Mouse (Mus musculus) limb, embryonic 14.5 days (tissue): Measurements from ENCODE around the gene 4933411K16Rik. TPM values are rescaled to one million over a fixed set of nuclear protein-coding genes. Genes with fewer than 3 reads are reported as not detected.
A peak's percentile ranks its signal among the peaks of the same experiment; 100 is the strongest.

Experiments
- ATAC-seq: fragments of 200-750 bp; cut with Nextera tagmentation; 2 replicates; pipeline ENCODE4 v1.8.0; 2017; ENCODE audit warnings: low read depth, moderate number of reproducible peaks, moderate TSS enrichment; ENCODE audit not compliant: low FRiP score
- DNase-seq: peaks from one replicate; pipeline ENCODE4 v3.0.0-alpha.2; 2015; ENCODE audit warnings: low spot score
- H3K27ac ChIP-seq: fragments of 300-500 bp; sonication (generic); replicated peaks from 2 replicates; pipeline ENCODE4 v1.5.1; 2014; ENCODE audit warnings: low read depth, mild to moderate bottlenecking, low read length, moderate library complexity, mixed read lengths
- H3K27me3 ChIP-seq: fragments of 300-500 bp; sonication (generic); 2 replicates; pipeline ENCODE4 v1.6.1; 2014; ENCODE audit warnings: low read length, mixed read lengths; ENCODE audit not compliant: control insufficient read depth, insufficient read depth
- H3K36me3 ChIP-seq: fragments of 300-500 bp; sonication (generic); 2 replicates; pipeline ENCODE4 v1.6.1; 2014; ENCODE audit warnings: mild to moderate bottlenecking, low read length, moderate library complexity, mixed read lengths; ENCODE audit not compliant: control insufficient read depth, insufficient read depth
- H3K4me1 ChIP-seq: fragments of 300-500 bp; sonication (generic); 2 replicates; pipeline ENCODE4 v1.6.1; 2014; ENCODE audit warnings: antibody characterized with exemption, low read length, mixed read lengths; ENCODE audit not compliant: control insufficient read depth, insufficient read depth
- H3K4me2 ChIP-seq: fragments of 300-500 bp; sonication (generic); replicated peaks from 2 replicates; pipeline ENCODE4 v1.6.1; 2014; ENCODE audit warnings: low read depth, mild to moderate bottlenecking, low read length, moderate library complexity; ENCODE audit not compliant: severe bottlenecking
- H3K4me3 ChIP-seq: fragments of 300-500 bp; sonication (generic); replicated peaks from 2 replicates; pipeline ENCODE4 v1.5.1; 2014; ENCODE audit warnings: low read length
- H3K9ac ChIP-seq: fragments of 300-500 bp; sonication (generic); 2 replicates; pipeline ENCODE4 v1.6.1; 2014; ENCODE audit warnings: mild to moderate bottlenecking, low read depth, low read length, moderate library complexity; ENCODE audit not compliant: severe bottlenecking
- H3K9me3 ChIP-seq: fragments of 300-500 bp; sonication (generic); 2 replicates; pipeline ENCODE4 v1.6.1; 2016; ENCODE audit warnings: low read length; ENCODE audit not compliant: control insufficient read depth
- POLR2A ChIP-seq: fragments of 200-500 bp; IDR thresholded peaks from 2 replicates; pipeline ENCODE4 v1.8.0; 2012; ENCODE audit warnings: inconsistent platforms, mild to moderate bottlenecking, moderate library complexity, borderline replicate concordance; ENCODE audit not compliant: insufficient read depth, insufficient read length; ENCODE audit errors: extremely low read depth
- WGBS: fragments of 180-500 bp; shearing (Covaris S2); extraction: QIAGEN DNeasy Blood & Tissue Kit; methylation state at CpG from one replicate; pipeline ENCODE4 v1.1.7; 2014; 5-methylcytosine and 5-hydroxymethylcytosine counted together
- polyA plus RNA-seq, 2 experiments: library from polyadenylated mRNA; depleted of rRNA in 1 of 2; stranded (reverse) in 1 of 2; unstranded in 1 of 2; fragments of >200 nt; fragmentation: Nextera tagmentation in 1 of 2; extraction: Ambion mirVana in 1 of 2; gene quantifications; 2 replicates each; pipeline versions ENCODE4 v1.2.1 to v1.2.3; 2012 to 2014

Gene 4933411K16Rik
- polyA plus RNA-seq, 2 experiments = 0.34 TPM; not detected in 1

DNA sequence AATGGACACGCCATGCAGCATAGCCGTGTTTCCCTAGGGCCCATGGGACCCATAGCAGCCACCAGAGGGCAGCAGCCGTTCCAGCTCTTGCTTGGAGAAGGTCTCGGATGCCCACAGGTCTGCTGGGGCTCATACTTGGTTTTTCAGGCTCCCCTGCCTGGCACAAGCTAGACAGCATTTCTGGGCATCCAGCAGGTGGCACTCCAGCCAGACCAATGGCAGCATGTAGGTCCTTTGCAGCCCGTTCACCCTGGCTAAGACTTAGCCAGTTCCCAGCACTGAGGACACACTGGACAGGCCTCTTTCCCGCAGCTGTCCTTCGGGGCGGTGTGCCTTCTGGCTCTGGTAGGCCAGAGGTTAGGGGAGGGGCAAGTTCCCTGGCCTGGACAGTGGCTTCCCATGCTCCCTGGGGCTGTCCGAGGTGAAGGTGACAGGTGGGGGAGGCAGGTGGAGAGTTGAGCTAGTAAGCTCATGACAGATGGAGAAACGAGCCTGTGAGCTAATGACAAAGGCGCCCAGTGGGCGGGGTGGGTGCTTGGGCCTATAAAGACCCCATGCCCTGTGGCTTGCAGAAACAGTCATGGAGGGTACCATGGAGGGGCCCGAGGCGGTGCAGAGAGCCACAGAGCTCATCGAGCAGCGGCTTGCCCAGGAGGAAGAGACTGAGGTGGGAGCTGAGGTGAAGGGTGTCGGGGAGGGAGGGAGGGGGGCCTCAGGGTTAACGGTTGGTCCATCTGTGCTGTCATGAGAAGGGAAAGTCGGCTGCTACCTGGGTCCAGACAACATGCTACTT, 16.4 kb upstream of the 4933411K16Rik start, which contains the start of gene Ankrd2:
TSS of gene Ankrd2 (plus strand) at position 545 of the 793 bp plus-strand sequence.
- no peak for TF ChIP-seq POLR2A
- no peak within 1 kb of the TSS for H3K4me3 ChIP-seq
- peak within 1 kb of the TSS; percentile 48 for H3K27ac ChIP-seq
- H3K4me1 ChIP-seq = peaks cover 18% of the 10 kb centered on the region; the same call in 1 of the 2 replicates
- DNase-seq (peak; percentile 66), ATAC-seq (peak; percentile 51)
- H3K36me3 ChIP-seq = peaks cover 10% of the 10 kb centered on the region; the same call in 1 of the 2 replicates
- H3K9me3 ChIP-seq = no peaks in the 10 kb centered on the region
- no peak within 1 kb of the TSS for H3K4me2 ChIP-seq
- no peaks in the 10 kb centered on the region for H3K27me3 ChIP-seq
- no peak within 1 kb of the TSS for H3K9ac ChIP-seq
- 65% methylated on average over 19 of the region's 19 CpGs for WGBS

DNA sequence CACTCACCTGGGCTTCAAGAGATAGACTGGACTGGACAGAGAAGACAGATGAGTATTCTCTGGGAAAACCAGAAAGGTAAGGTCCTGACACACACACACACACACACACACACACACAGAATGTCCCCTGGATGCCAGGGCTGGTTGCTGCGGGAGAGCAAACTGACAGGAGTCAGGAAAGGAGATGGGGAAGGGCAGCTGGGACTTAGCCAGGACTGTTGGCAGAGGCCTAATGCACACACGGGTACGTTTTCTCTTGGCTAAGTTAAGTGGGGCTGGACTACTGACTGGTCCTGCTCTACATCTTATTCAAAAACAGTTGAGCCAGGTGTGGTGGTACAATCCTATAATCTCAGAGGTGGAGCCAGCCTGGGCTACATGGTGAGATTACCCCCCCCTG, 15.7 kb upstream of the 4933411K16Rik start:
- H3K27me3 ChIP-seq = no peaks in the 10 kb centered on the region
- no peak for ATAC-seq
- peaks cover 18% of the 10 kb centered on the region; the same call in 1 of the 2 replicates for H3K4me1 ChIP-seq
- H3K27ac ChIP-seq = no peak overlapping the region
- no peak overlapping the region for H3K9ac ChIP-seq
- peaks cover 10% of the 10 kb centered on the region; the same call in 1 of the 2 replicates for H3K36me3 ChIP-seq
- TF ChIP-seq POLR2A = no peak
- H3K4me3 ChIP-seq = no peak overlapping the region
- WGBS = 90% methylated on average over 3 of the region's 3 CpGs
- no peak for DNase-seq
- no peak overlapping the region for H3K4me2 ChIP-seq
- no peaks in the 10 kb centered on the region for H3K9me3 ChIP-seq

- 63% methylated on average over 11 of the region's 11 CpGs for WGBS
- DNase-seq (no peak), ATAC-seq (no peak)
- no peak for TF ChIP-seq POLR2A
- H3K27me3 ChIP-seq = no peaks in the 10 kb centered on the region
- H3K4me3 ChIP-seq = no peak overlapping the region
- H3K36me3 ChIP-seq = peaks cover 10% of the 10 kb centered on the region; the same call in 1 of the 2 replicates
- no peak overlapping the region for H3K9ac ChIP-seq
- no peak overlapping the region for H3K4me2 ChIP-seq
- no peaks in the 10 kb centered on the region for H3K9me3 ChIP-seq
- no peak overlapping the region for H3K27ac ChIP-seq
- peaks cover 18% of the 10 kb centered on the region; the same call in 1 of the 2 replicates for H3K4me1 ChIP-seq
Observed at GRCm38 (mm10) chr19:42037167-42037702, 14.8 kb upstream of the 4933411K16Rik start.

DNA sequence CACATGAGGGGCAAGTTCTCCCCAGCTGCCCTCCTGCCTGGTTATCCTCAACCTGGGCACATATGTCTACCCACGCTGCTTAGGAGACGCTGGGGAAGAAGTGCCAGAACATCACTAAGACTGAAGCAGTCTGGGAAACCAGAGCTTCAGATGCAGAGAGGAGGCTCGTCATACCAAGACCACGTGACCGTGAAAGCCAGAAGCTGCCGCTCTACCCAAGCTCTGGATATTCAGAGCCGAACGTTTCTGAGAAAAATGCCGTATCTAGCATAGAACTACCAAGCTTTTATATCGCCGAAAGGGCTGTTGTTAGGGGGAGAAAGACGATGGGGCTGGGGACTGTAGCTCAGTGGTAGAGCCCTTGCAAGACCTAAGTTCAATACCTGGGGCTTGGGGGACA, 13.7 kb upstream of the 4933411K16Rik start:
- ATAC-seq (no peak), DNase-seq (no peak)
- no peaks in the 10 kb centered on the region for H3K27me3 ChIP-seq
- peaks cover 10% of the 10 kb centered on the region; the same call in 1 of the 2 replicates for H3K36me3 ChIP-seq
- no peak overlapping the region for H3K27ac ChIP-seq
- no peaks in the 10 kb centered on the region for H3K9me3 ChIP-seq
- H3K4me1 ChIP-seq = peaks cover 18% of the 10 kb centered on the region; the same call in 1 of the 2 replicates
- WGBS = 91% methylated on average over 12 of the region's 12 CpGs
- H3K4me2 ChIP-seq = no peak overlapping the region
- TF ChIP-seq POLR2A = no peak
- H3K4me3 ChIP-seq = no peak overlapping the region
- no peak overlapping the region for H3K9ac ChIP-seq

GRCm38 (mm10) chr19:42043988-42044387, 8.1 kb upstream of the 4933411K16Rik start:
- Histone ChIP-seq H3K9ac (no peak overlapping the region), H3K36me3 (no peaks in the 10 kb centered on the region), H3K27me3 (no peaks in the 10 kb centered on the region), H3K27ac (no peak overlapping the region), H3K4me1 (peaks cover 5% of the 10 kb centered on the region), H3K9me3 (no peaks in the 10 kb centered on the region), H3K4me3 (no peak overlapping the region), H3K4me2 (no peak overlapping the region)
- no peak for DNase-seq
- 97% methylated on average over 6 of the region's 6 CpGs for WGBS
- no peak for ATAC-seq
- no peak for TF ChIP-seq POLR2A
